Mouse (Mus musculus) liver, postnatal 0 days (tissue): ENCODE results near the gene Gm20532. TPM values are rescaled to one million over a fixed set of nuclear protein-coding genes. Genes with fewer than 3 reads are reported as not detected.

ENCODE experiments used
- ATAC-seq: fragments of 200-750 bp; cut with Nextera tagmentation; 2 replicates; pipeline ENCODE4 v1.8.0; 2017; ENCODE audit warnings: mild to moderate bottlenecking, moderate library complexity
- DNase-seq: peaks from one replicate; pipeline ENCODE4 v3.0.0-alpha.2; 2016
- H3K27ac ChIP-seq: fragments of 300-500 bp; sonication (generic); 2 replicates; pipeline ENCODE4 v1.5.1; 2014; ENCODE audit warnings: antibody characterized with exemption, moderate library complexity, mild to moderate bottlenecking, low read depth
- H3K27me3 ChIP-seq: fragments of 300-500 bp; sonication (generic); 2 replicates; pipeline ENCODE4 v1.6.1; 2014; ENCODE audit warnings: low read length, control low read depth, mixed read lengths; ENCODE audit not compliant: insufficient read depth
- H3K36me3 ChIP-seq: fragments of 300-500 bp; sonication (generic); replicated peaks from 2 replicates; pipeline ENCODE4 v1.6.1; 2014; ENCODE audit warnings: mild to moderate bottlenecking, control low read depth, low read length, moderate library complexity, mixed read lengths; ENCODE audit not compliant: insufficient read depth
- H3K4me1 ChIP-seq: fragments of 300-500 bp; sonication (generic); 2 replicates; pipeline ENCODE4 v1.6.1; 2014; ENCODE audit warnings: antibody characterized with exemption, mild to moderate bottlenecking, control low read depth; ENCODE audit not compliant: insufficient read depth
- H3K4me2 ChIP-seq: fragments of 300-500 bp; sonication (generic); 2 replicates; pipeline ENCODE4 v1.6.1; 2014; ENCODE audit warnings: low read depth, mild to moderate bottlenecking, low read length, moderate library complexity, mixed read lengths
- H3K4me3 ChIP-seq: fragments of 300-500 bp; sonication (generic); 2 replicates; pipeline ENCODE4 v1.5.1; 2014; ENCODE audit warnings: low read depth, low read length
- H3K9ac ChIP-seq: fragments of 300-500 bp; sonication (generic); replicated peaks from 2 replicates; pipeline ENCODE4 v1.6.1; 2014; ENCODE audit warnings: mild to moderate bottlenecking, moderate library complexity
- H3K9me3 ChIP-seq: fragments of 300-500 bp; sonication (generic); 2 replicates; pipeline ENCODE4 v1.6.1; 2016; ENCODE audit warnings: mild to moderate bottlenecking, control low read depth, low read length, mixed read lengths
- CTCF ChIP-seq: sonication (generic); IDR thresholded peaks from 2 replicates; pipeline ENCODE4 v1.5.1; 2016; ENCODE audit warnings: antibody characterized with exemption, low read depth
- EP300 ChIP-seq: IDR thresholded peaks from 2 replicates; pipeline ENCODE4 v1.6.1; 2016; ENCODE audit warnings: antibody characterized with exemption, low read depth, mild to moderate bottlenecking
- WGBS: fragments of 180-500 bp; shearing (Covaris S2); extraction: QIAGEN DNeasy Blood & Tissue Kit; methylation state at CpG from one replicate; pipeline ENCODE4 v1.1.7; 2014; ENCODE audit not compliant: insufficient replicate concordance; 5-methylcytosine and 5-hydroxymethylcytosine counted together
- polyA plus RNA-seq: library from polyadenylated mRNA; unstranded; fragments of >200 nt; fragmentation: Nextera tagmentation; extraction: Ambion mirVana; gene quantifications from 2 replicates; pipeline ENCODE4 v1.2.1, GENCODE M21; 2015

Gene Gm20532
- polyA plus RNA-seq, 1 experiment from 2014 or later, result not detected

DNA sequence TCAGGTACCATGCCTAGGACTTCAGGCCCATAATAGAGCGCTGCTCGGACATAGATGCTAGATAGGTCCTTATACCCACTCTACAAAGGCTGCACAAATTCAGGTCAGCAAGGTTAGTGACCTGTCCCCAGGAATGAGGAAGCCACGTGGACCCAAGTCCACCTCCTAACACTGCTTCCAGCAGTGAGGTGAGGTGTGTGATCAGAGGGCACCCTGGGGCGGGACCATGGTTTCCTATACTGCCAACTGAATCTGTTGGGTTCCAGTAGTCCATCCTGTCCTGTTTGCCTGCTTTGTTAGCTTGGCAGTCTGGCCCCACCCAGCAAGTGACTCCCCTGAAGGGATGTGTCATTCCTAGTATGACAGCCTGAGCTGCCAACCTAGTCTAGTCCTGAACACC is 13.5 kb downstream of the Gm20532 start:
- peaks cover 48% of the 10 kb centered on the region for H3K4me1 ChIP-seq
- H3K9me3 ChIP-seq, result no peaks in the 10 kb centered on the region
- peak; percentile 72 for DNase-seq
- H3K27me3 ChIP-seq, result no peaks in the 10 kb centered on the region
- peak overlapping the region; percentile 96 for H3K27ac ChIP-seq
- WGBS, result 50% methylated on average over 4 of the region's 4 CpGs
- peak overlapping the region; percentile 53 for H3K4me2 ChIP-seq
- TF ChIP-seq CTCF (no peak), EP300 (peak; percentile 55; the same call in 1 of the 2 replicates)
- H3K9ac ChIP-seq, result peak overlapping the region; percentile 19; the same call in 1 of the 2 replicates
- no peak overlapping the region for H3K4me3 ChIP-seq
- ATAC-seq, result peak; percentile 69
- peaks cover 15% of the 10 kb centered on the region; the same call in 1 of the 2 replicates for H3K36me3 ChIP-seq

DNA sequence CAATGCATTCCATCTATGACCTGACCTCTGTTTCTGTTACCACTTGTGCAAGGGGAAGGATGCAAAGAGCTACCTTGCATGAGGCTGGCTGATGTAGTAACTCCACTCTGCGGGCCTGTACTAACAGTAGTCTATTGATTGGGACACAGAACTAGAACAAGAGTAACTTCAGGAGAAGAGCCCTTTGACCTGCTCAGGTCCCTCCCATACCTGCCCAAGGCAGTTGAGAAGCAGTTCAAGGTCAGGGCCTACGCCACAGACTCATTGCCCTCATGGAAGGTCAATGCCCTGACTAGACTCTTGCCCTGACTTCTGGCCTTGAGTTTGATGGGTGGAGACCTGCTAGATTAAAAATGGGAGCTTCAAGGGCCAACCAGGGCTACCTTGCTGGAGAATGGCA is 14.2 kb downstream of the Gm20532 start:
- Histone ChIP-seq H3K36me3 (peaks cover 15% of the 10 kb centered on the region; the same call in 1 of the 2 replicates), H3K4me3 (no peak overlapping the region), H3K4me1 (peaks cover 41% of the 10 kb centered on the region), H3K9me3 (no peaks in the 10 kb centered on the region), H3K4me2 (peak overlapping the region; percentile 53), H3K27me3 (no peaks in the 10 kb centered on the region), H3K27ac (peak overlapping the region; percentile 96), H3K9ac (no peak overlapping the region; the same call in 1 of the 2 replicates)
- peak; percentile 87 for TF ChIP-seq EP300
- TF ChIP-seq CTCF, result no peak
- DNase-seq (peak; percentile 66), ATAC-seq (peak; percentile 73)
- WGBS, result 63% methylated on average over 2 of the region's 2 CpGs

DNA sequence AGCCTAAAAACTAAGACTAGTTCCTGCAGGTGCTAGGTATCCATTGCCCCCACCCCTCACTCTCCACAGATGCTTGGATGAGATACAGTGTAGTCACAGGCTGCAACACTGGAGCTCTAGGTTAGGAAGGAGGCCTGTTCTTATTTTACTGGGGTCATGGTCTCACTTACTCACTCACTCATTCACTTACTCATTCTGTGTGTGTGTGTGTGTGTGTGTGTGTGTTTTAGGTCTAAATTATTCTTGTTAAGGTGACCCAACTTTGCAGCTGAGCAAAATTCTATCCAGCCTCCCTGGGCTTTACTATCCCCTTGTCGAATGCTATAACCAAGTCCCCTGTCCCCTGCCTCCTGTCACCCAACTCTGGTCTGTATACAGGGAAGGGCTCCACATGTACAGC is 15.2 kb downstream of the Gm20532 start:
- H3K4me2 ChIP-seq, result peak overlapping the region; percentile 73
- peak overlapping the region; percentile 98 for H3K27ac ChIP-seq
- H3K9ac ChIP-seq, result peak overlapping the region; percentile 80
- no peaks in the 10 kb centered on the region for H3K27me3 ChIP-seq
- no peak for DNase-seq
- peaks cover 8% of the 10 kb centered on the region; the same call in 1 of the 2 replicates for H3K36me3 ChIP-seq
- no peak for TF ChIP-seq CTCF
- TF ChIP-seq EP300, result no peak
- peaks cover 41% of the 10 kb centered on the region for H3K4me1 ChIP-seq
- H3K9me3 ChIP-seq, result no peaks in the 10 kb centered on the region
- WGBS, result 68% methylated on average over 1 of the region's 1 CpGs
- peak overlapping the region; percentile 64 for H3K4me3 ChIP-seq
- ATAC-seq, result no peak

DNA sequence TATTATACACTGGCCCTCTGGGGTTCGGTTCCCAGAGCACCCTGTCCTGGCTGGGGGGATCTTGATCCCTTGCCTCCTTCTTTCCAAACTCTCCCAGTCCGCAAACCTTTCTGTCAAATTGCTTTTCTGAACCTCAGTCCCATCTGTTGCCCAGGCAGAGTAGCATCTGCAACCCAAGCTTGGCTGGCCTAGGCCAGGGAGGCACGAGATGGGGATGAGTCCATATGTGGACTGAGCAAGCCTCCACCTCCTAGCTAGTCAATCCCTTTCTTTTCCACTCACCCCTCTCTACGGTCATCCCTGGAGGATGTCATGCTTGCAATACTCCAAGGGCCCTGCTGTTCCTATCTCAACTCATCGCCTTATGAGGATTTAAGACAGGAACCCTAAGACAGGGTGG is 16.2 kb downstream of the Gm20532 start:
- TF ChIP-seq CTCF, result no peak
- no peak for TF ChIP-seq EP300
- 58% methylated on average over 5 of the region's 5 CpGs for WGBS
- peaks cover 38% of the 10 kb centered on the region for H3K4me1 ChIP-seq
- peak overlapping the region; percentile 98 for H3K27ac ChIP-seq
- DNase-seq, result peak; percentile 13
- ATAC-seq, result no peak
- peak overlapping the region; percentile 64 for H3K4me3 ChIP-seq
- peak overlapping the region; percentile 80 for H3K9ac ChIP-seq
- H3K9me3 ChIP-seq, result no peaks in the 10 kb centered on the region
- no peaks in the 10 kb centered on the region for H3K27me3 ChIP-seq
- H3K36me3 ChIP-seq, result no peaks in the 10 kb centered on the region
- H3K4me2 ChIP-seq, result peak overlapping the region; percentile 73

DNA sequence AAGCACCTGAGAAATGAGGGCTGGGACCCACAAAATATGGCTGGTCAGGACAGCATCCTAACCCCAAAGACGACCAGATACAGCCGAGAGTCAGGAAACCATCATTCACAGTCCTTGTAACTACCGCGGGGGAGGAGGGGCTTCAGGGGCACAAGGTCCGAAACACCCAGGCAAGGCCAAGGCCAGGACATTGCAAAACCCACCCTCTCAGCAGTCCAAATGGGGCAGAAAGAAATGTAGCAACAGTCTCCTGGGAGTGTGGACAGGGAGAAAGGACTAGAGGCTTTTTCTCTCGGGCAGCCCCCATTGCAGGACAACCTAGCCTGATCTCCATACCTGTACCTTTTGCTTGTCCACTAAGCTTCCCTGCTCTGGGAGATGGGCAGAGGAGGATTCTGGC is 16.7 kb downstream of the Gm20532 start:
- Histone ChIP-seq H3K27ac (peak overlapping the region; percentile 98), H3K4me3 (peak overlapping the region; percentile 64), H3K36me3 (no peaks in the 10 kb centered on the region), H3K9ac (peak overlapping the region; percentile 80), H3K27me3 (no peaks in the 10 kb centered on the region), H3K9me3 (no peaks in the 10 kb centered on the region), H3K4me1 (peaks cover 34% of the 10 kb centered on the region), H3K4me2 (peak overlapping the region; percentile 73)
- no peak for ATAC-seq
- 5% methylated on average over 6 of the region's 6 CpGs for WGBS
- peak; percentile 67 for DNase-seq
- peak; percentile 71 for TF ChIP-seq EP300
- no peak for TF ChIP-seq CTCF

DNA sequence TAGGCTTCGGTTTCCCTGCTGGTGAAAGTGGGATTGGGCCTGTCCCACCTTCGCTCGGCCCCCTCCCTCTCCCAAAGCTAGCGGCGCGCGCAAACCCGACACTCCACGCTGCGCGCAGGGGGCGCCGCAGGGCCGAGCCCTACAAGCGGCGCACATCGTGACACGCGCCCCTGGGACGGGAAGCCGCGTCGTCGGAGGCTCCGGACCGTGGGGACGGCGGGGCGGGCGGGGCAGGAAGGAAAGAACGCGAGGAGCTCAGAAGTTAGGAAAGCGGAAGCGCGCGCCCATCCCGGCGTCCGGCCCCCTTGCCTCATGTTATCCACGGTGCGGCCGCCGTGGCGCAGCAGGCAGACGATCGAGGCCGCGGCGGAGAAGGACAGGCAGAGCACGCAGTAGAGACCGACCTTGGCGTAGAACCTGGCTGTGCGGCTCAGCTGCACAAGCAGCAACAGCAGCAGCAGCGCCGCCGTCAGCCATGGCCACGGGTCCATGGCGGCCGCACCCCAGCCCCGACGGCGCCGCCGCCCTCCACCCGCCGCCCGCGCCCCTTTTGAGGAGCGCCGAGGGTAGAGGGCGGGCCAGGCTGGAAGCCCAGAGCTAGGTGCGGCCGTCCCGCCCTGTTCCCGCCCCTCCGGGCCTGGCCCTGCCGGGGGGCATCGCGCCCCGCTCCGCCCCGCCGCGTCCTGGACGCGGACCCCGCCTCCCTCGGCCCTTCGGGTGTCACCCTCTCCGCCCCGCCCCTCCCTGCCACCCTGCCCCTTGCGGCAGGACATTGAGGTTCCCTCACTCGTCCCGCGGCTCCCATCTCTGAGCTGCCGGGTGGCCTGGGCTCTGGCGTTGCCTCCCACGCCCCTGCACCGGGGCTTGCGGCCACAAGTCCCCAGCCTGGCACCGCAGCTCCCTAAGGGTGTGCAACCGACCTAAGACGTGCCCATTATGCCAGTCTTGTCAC is 17.6 kb downstream of the Gm20532 start, which contains the start of gene Agpat2:
Agpat2 (minus strand) TSS at position 698 of the 952 bp plus-strand sequence.
- ATAC-seq (peak; percentile 58), DNase-seq (peak; percentile 90)
- H3K4me2 ChIP-seq, result peak within 1 kb of the TSS; percentile 73
- no peaks in the 10 kb centered on the region for H3K36me3 ChIP-seq
- H3K27ac ChIP-seq, result peak within 1 kb of the TSS; percentile 98
- H3K27me3 ChIP-seq, result no peaks in the 10 kb centered on the region
- peak within 1 kb of the TSS; percentile 80 for H3K9ac ChIP-seq
- peaks cover 26% of the 10 kb centered on the region for H3K4me1 ChIP-seq
- TF ChIP-seq EP300 (no peak), CTCF (peak; percentile 61)
- WGBS, result 1% methylated on average over 65 of the region's 103 CpGs
- peak within 1 kb of the TSS; percentile 64 for H3K4me3 ChIP-seq
- H3K9me3 ChIP-seq, result no peaks in the 10 kb centered on the region
